Mouse (Mus musculus) forebrain, embryonic 16.5 days (tissue): ENCODE measurements around the gene Wdr38. TPM values are rescaled to one million over a fixed set of nuclear protein-coding genes. Genes with fewer than 3 reads are reported as not detected.

Experiments
- ATAC-seq: fragments of 200-750 bp; cut with Nextera tagmentation; 2 replicates; pipeline ENCODE4 v1.8.0; 2017; ENCODE audit warnings: mild to moderate bottlenecking, moderate library complexity
- H3K27ac ChIP-seq: fragments of 300-500 bp; sonication (generic); 2 replicates; pipeline ENCODE4 v1.5.1; 2014; ENCODE audit warnings: low read length, control low read depth
- H3K27me3 ChIP-seq: fragments of 300-500 bp; sonication (generic); replicated peaks from 2 replicates; pipeline ENCODE4 v1.6.1; 2014; ENCODE audit warnings: low read length; ENCODE audit not compliant: control insufficient read depth, insufficient read depth
- H3K36me3 ChIP-seq: fragments of 300-500 bp; sonication (generic); 2 replicates; pipeline ENCODE4 v1.6.1; 2014; ENCODE audit not compliant: control insufficient read depth, insufficient read depth
- H3K4me1 ChIP-seq: fragments of 300-500 bp; sonication (generic); replicated peaks from 2 replicates; pipeline ENCODE4 v1.6.1; 2014; ENCODE audit warnings: low read length; ENCODE audit not compliant: control insufficient read depth, insufficient read depth
- H3K4me2 ChIP-seq: fragments of 300-500 bp; sonication (generic); 2 replicates; pipeline ENCODE4 v1.6.1; 2014; ENCODE audit warnings: mild to moderate bottlenecking, low read length, control low read depth
- H3K4me3 ChIP-seq: fragments of 300-500 bp; sonication (generic); replicated peaks from 2 replicates; pipeline ENCODE4 v1.5.1; 2014; ENCODE audit warnings: mild to moderate bottlenecking, low read length, control low read depth
- H3K9ac ChIP-seq: fragments of 300-500 bp; sonication (generic); replicated peaks from 2 replicates; pipeline ENCODE4 v1.6.1; 2014; ENCODE audit warnings: low read depth, low read length, control low read depth
- H3K9me3 ChIP-seq: fragments of 300-500 bp; sonication (generic); 2 replicates; pipeline ENCODE4 v1.6.1; 2016; ENCODE audit warnings: low read length; ENCODE audit not compliant: control insufficient read depth
- WGBS: fragments of 180-500 bp; shearing (Covaris S2); extraction: QIAGEN DNeasy Blood & Tissue Kit; methylation state at CpG from one replicate; pipeline ENCODE4 v1.1.7; 2014; 5-methylcytosine and 5-hydroxymethylcytosine counted together
- polyA plus RNA-seq: library from polyadenylated mRNA; unstranded; fragments of >200 nt; fragmentation: Nextera tagmentation; extraction: Ambion mirVana; gene quantifications from 2 replicates; pipeline ENCODE4 v1.2.1, GENCODE M21; 2015

The Wdr38 gene
- 1.7 and 2.3 TPM in 2 replicates for polyA plus RNA-seq

- no peaks in the 10 kb centered on the region for H3K27me3 ChIP-seq
- ATAC-seq, result peak; percentile 94
- H3K4me2 ChIP-seq, result peak within 1 kb of the TSS; percentile 52
- WGBS, result 16% methylated on average over 33 of the region's 33 CpGs
- H3K4me3 ChIP-seq, result peak within 1 kb of the TSS; percentile 43
- peaks cover 8% of the 10 kb centered on the region for H3K4me1 ChIP-seq
- H3K36me3 ChIP-seq, result peaks cover 18% of the 10 kb centered on the region
- H3K9me3 ChIP-seq, result no peaks in the 10 kb centered on the region
- peak within 1 kb of the TSS; percentile 38 for H3K9ac ChIP-seq
- no peak within 1 kb of the TSS for H3K27ac ChIP-seq
Observed at GRCm38 (mm10) chr2:38997386-38998374, at the start of gene Wdr38. Wdr38 (plus strand) TSS chr2:38997476.

GRCm38 (mm10) chr2:38947566-38947965 lies 49.7 kb upstream of the Wdr38 start:
- 84% methylated on average over 7 of the region's 7 CpGs for WGBS
- Histone ChIP-seq H3K27ac (no peak overlapping the region), H3K4me2 (no peak overlapping the region), H3K9ac (no peak overlapping the region), H3K9me3 (no peaks in the 10 kb centered on the region), H3K4me1 (peaks cover 14% of the 10 kb centered on the region), H3K4me3 (no peak overlapping the region), H3K27me3 (no peaks in the 10 kb centered on the region), H3K36me3 (no peaks in the 10 kb centered on the region)
- ATAC-seq, result no peak

GRCm38 (mm10) chr2:38950281-38950719 lies 47.0 kb upstream of the Wdr38 start:
- Histone ChIP-seq H3K9me3 (no peaks in the 10 kb centered on the region), H3K4me2 (0 out of 2 replicates have a peak overlapping the region, but pooled peaks have one; percentile 28), H3K4me1 (peaks cover 14% of the 10 kb centered on the region), H3K9ac (peak overlapping the region; percentile 45; the same call in 1 of the 2 replicates), H3K27me3 (no peaks in the 10 kb centered on the region), H3K4me3 (no peak overlapping the region), H3K27ac (no peak overlapping the region), H3K36me3 (no peaks in the 10 kb centered on the region)
- ATAC-seq, result peak; percentile 94
- 17% methylated on average over 7 of the region's 7 CpGs for WGBS

- Histone ChIP-seq H3K9me3 (no peaks in the 10 kb centered on the region), H3K4me1 (peaks cover 14% of the 10 kb centered on the region), H3K9ac (no peak overlapping the region), H3K36me3 (no peaks in the 10 kb centered on the region), H3K27ac (no peak overlapping the region), H3K4me3 (no peak overlapping the region), H3K4me2 (no peak overlapping the region), H3K27me3 (no peaks in the 10 kb centered on the region)
- no peak for ATAC-seq
- 73% methylated on average over 5 of the region's 5 CpGs for WGBS
Observed at GRCm38 (mm10) chr2:38953152-38953883, 44.0 kb upstream of the Wdr38 start.

- H3K4me3 ChIP-seq, result no peak overlapping the region
- H3K4me1 ChIP-seq, result peaks cover 2% of the 10 kb centered on the region
- WGBS, result 79% methylated on average over 2 of the region's 2 CpGs
- H3K4me2 ChIP-seq, result no peak overlapping the region
- no peak for ATAC-seq
- H3K27me3 ChIP-seq, result no peaks in the 10 kb centered on the region
- H3K9me3 ChIP-seq, result no peaks in the 10 kb centered on the region
- H3K36me3 ChIP-seq, result no peaks in the 10 kb centered on the region
- no peak overlapping the region for H3K27ac ChIP-seq
- H3K9ac ChIP-seq, result no peak overlapping the region
Observed at GRCm38 (mm10) chr2:38956062-38956461, 41.2 kb upstream of the Wdr38 start.

- 87% methylated on average over 5 of the region's 5 CpGs for WGBS
- H3K36me3 ChIP-seq, result no peaks in the 10 kb centered on the region
- no peaks in the 10 kb centered on the region for H3K4me1 ChIP-seq
- H3K27me3 ChIP-seq, result no peaks in the 10 kb centered on the region
- no peak overlapping the region for H3K27ac ChIP-seq
- no peaks in the 10 kb centered on the region for H3K9me3 ChIP-seq
- H3K4me3 ChIP-seq, result no peak overlapping the region
- ATAC-seq, result no peak
- no peak overlapping the region for H3K4me2 ChIP-seq
- no peak overlapping the region for H3K9ac ChIP-seq
Observed at GRCm38 (mm10) chr2:38957671-38958223, 39.5 kb upstream of the Wdr38 start.

GRCm38 (mm10) chr2:38964198-38964597 lies 33.1 kb upstream of the Wdr38 start:
- Histone ChIP-seq H3K9me3 (no peaks in the 10 kb centered on the region), H3K27ac (no peak overlapping the region), H3K36me3 (no peaks in the 10 kb centered on the region), H3K27me3 (no peaks in the 10 kb centered on the region), H3K4me2 (no peak overlapping the region), H3K9ac (no peak overlapping the region), H3K4me1 (no peaks in the 10 kb centered on the region), H3K4me3 (no peak overlapping the region)
- no peak for ATAC-seq
- 48% methylated on average over 4 of the region's 4 CpGs for WGBS

- no peak overlapping the region for H3K4me2 ChIP-seq
- no peak overlapping the region for H3K27ac ChIP-seq
- no peak overlapping the region for H3K4me3 ChIP-seq
- H3K27me3 ChIP-seq, result no peaks in the 10 kb centered on the region
- no peaks in the 10 kb centered on the region for H3K9me3 ChIP-seq
- H3K9ac ChIP-seq, result no peak overlapping the region
- no peaks in the 10 kb centered on the region for H3K4me1 ChIP-seq
- 98% methylated on average over 2 of the region's 2 CpGs for WGBS
- ATAC-seq, result no peak
- no peaks in the 10 kb centered on the region for H3K36me3 ChIP-seq
Observed at GRCm38 (mm10) chr2:38969650-38970049, 27.6 kb upstream of the Wdr38 start.

GRCm38 (mm10) chr2:38970057-38970456 lies 27.2 kb upstream of the Wdr38 start:
- ATAC-seq, result no peak
- WGBS, result 80% methylated on average over 5 of the region's 5 CpGs
- no peak overlapping the region for H3K27ac ChIP-seq

More at GRCm38 (mm10) chr2:38970057-38970456, 27.2 kb upstream of the Wdr38 start:
- H3K9me3 ChIP-seq, result no peaks in the 10 kb centered on the region
- no peaks in the 10 kb centered on the region for H3K4me1 ChIP-seq
- no peaks in the 10 kb centered on the region for H3K36me3 ChIP-seq
- no peaks in the 10 kb centered on the region for H3K27me3 ChIP-seq
- H3K4me2 ChIP-seq, result no peak overlapping the region
- no peak overlapping the region for H3K9ac ChIP-seq
- no peak overlapping the region for H3K4me3 ChIP-seq
